Mouse (Mus musculus): ENCODE measurements at regions not wholly inside any gene's neighbourhood (a gene's known extent, or its start where the extent isn't known, plus 50 kb on each side); places are given as distances from the start of the nearest gene placed in this dataset.

GRCm38 (mm10) chr10:12186918-12187639, 682.1 kb downstream of the Utrn start:
- no peak for DNase-seq
- intact Hi-C loops (cut with DNase I) = no loop called here

GRCm38 (mm10) chr10:12187669-12188342, 681.4 kb downstream of the Utrn start:
- DNase-seq = no peak
- intact Hi-C loops (cut with DNase I) = no loop called here

- DNase-seq = no peak
- intact Hi-C loops (cut with DNase I) = no loop called here
Observed at GRCm38 (mm10) chr10:12190435-12190834, 678.7 kb downstream of the Utrn start.

GRCm38 (mm10) chr10:12207301-12207700, 661.9 kb downstream of the Utrn start:
- intact Hi-C loops (cut with DNase I) = no loop called here
- DNase-seq = no peak

GRCm38 (mm10) chr10:12210181-12210580, 659.0 kb downstream of the Utrn start:
- DNase-seq = no peak
- intact Hi-C loops (cut with DNase I) = no loop called here

GRCm38 (mm10) chr10:12218879-12219278, 650.3 kb downstream of the Utrn start:
- intact Hi-C loops (cut with DNase I) = loop anchor here (5.0 kb wide), 1 partner anchor 393 kb away; no protein-coding TSS in a partner anchor
- DNase-seq = no peak

- intact Hi-C loops (cut with DNase I) = no loop called here
- DNase-seq = no peak
Observed at GRCm38 (mm10) chr10:12234141-12234540, 635.0 kb downstream of the Utrn start.

- intact Hi-C loops (cut with DNase I) = no loop called here
- no peak for DNase-seq
Observed at GRCm38 (mm10) chr10:12248853-12249252, 620.3 kb downstream of the Utrn start.

GRCm38 (mm10) chr10:12253274-12253673, 615.9 kb downstream of the Utrn start:
- intact Hi-C loops (cut with DNase I) = no loop called here
- DNase-seq = no peak

GRCm38 (mm10) chr10:12285679-12286078, 583.5 kb downstream of the Utrn start:
- intact Hi-C loops (cut with DNase I) = no loop called here

GRCm38 (mm10) chr10:12298887-12299286, 570.3 kb downstream of the Utrn start:
- DNase-seq = no peak
- intact Hi-C loops (cut with DNase I) = no loop called here

More at GRCm38 (mm10) chr10:12285679-12286078, 583.5 kb downstream of the Utrn start:
- DNase-seq = no peak

GRCm38 (mm10) chr10:12302396-12302795, 566.8 kb downstream of the Utrn start:
- no peak for DNase-seq
- intact Hi-C loops (cut with DNase I) = no loop called here

- DNase-seq = no peak
- intact Hi-C loops (cut with DNase I) = no loop called here
Observed at GRCm38 (mm10) chr10:12320311-12320710, 548.9 kb downstream of the Utrn start.

Small RNA genes in the stretch of these regions (microRNA-seq; reads per million reads assigned to microRNA genes)
- gene Gm22194 = 0 reads per million in 2 experiments

Data from gastrocnemius, postnatal 36 days (tissue).